Mouse (Mus musculus) heart, postnatal 14 days (tissue): ENCODE data around the gene Cfd. TPM values are rescaled to one million over a fixed set of nuclear protein-coding genes. Genes with fewer than 3 reads are reported as not detected.

Source experiments
- DNase-seq, 2 experiments: peaks; one replicate each; pipeline ENCODE4 v3.0.0; 2021 to 2022
- intact Hi-C: fragments of 180-260 bp; cut with DNase I; formaldehyde crosslinking; loops from one replicate; pipeline ENCODE4 v1.15.1; 2025
- total RNA-seq, 2 experiments: library from RNA; stranded (reverse); gene quantifications; 2 replicates each; pipeline ENCODE4 v1.2.3; 2021

Gene Cfd
- total RNA-seq, 2 experiments from 2014 or later, result 14.2 to 77.3 TPM

GRCm38 (mm10) chr10:79914948-79915596, 24.4 kb downstream of the Cfd start:
- DNase-seq, result no peak
- intact Hi-C loops, result no loop called here

DNA sequence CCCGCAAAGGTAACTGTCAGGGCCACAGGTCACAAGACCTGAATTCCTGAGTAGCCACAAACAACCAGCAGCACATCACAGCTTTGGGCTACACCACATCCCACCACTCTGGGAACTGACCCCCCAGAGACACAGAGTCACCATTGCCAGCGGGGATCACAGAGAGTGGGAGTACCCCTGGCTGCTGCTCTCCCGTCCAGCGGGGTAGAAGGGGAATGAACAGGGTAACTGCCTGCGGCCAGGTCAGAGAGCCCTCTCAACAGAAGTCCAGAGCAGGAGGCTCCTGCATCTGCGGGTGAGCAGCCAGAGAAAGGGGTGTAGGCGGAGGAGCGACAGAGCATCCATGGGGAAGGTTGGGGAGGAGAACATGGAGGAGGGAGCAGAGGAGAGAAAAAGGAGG, 25.4 kb downstream of the Cfd start:
- peak in 1 of 2 experiments; percentile 25 for DNase-seq
- intact Hi-C loops, result no loop called here

GRCm38 (mm10) chr10:79916808-79917531, 26.3 kb downstream of the Cfd start, which contains the start of gene Kiss1r:
Kiss1r (plus strand) TSS chr10:79916971.
- intact Hi-C loops, result no loop called here
- DNase-seq, result peak; percentile 90 to 94

DNA sequence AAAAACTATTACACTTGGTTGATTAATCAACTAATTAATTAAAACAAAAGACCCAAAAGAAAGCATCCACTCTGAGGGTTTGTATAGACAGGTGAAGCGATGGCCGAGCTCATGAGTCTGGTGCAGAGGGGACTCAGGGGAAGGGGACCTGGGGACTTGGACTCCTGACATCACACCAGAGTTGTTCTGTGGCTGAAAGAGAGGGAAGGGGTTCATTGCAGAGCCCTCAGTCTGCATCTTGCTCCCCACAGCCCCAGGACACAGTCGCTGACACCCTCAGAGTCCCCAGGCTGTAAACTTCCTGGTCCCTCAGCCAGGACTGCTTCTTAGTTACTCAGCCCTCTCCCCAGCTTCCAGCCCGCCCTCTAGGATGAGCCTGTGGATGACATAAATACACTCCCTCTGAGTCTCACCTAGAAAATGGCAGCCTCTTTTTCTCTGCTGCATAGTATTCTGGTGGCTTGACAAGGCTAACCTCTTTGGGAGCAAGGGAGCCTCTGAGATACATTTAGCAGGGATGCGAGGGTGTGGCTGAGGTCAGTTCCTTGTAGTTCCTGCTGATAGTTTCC, 27.0 kb downstream of the Cfd start:
- intact Hi-C loops, result no loop called here
- DNase-seq, result no peak

DNA sequence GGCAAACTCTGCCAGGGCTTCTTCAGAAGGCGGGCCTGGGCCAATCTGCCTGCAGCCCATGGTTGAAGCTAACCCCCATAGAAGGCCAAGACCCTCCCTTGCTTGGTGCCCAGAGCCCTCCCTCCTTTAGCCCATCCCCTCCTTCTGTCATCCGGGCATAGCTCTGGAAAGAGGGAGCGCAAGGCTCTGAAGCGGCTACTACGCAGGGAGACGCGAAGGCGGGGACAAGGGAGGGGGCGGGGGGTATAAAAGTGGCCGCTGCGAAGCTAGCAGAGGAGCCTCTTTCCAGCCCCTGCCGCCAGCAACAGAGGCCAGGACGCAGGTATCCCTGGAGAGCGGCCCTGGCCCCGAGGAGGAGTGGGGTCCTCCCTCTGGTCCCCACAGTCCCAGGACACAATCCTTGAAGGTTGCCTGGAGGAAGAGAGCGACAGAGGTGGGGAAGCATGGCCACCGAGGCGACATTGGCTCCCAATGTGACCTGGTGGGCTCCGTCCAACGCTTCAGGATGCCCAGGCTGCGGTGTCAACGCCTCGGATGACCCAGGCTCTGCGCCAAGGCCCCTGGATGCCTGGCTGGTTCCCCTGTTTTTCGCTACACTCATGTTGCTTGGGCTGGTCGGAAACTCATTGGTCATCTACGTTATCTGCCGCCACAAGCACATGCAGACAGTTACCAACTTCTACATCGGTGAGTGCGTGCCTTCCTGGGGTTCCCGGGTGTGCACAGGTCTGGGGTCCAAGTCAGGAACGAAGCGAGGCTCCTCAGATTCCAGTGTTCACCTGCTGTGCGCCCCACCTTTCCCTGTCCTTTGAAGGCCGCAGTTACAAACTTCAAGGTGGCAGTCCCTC, 27.8 kb downstream of the Cfd start:
- DNase-seq, result peak in 1 of 2 experiments; percentile 37
- intact Hi-C loops, result no loop called here

DNA sequence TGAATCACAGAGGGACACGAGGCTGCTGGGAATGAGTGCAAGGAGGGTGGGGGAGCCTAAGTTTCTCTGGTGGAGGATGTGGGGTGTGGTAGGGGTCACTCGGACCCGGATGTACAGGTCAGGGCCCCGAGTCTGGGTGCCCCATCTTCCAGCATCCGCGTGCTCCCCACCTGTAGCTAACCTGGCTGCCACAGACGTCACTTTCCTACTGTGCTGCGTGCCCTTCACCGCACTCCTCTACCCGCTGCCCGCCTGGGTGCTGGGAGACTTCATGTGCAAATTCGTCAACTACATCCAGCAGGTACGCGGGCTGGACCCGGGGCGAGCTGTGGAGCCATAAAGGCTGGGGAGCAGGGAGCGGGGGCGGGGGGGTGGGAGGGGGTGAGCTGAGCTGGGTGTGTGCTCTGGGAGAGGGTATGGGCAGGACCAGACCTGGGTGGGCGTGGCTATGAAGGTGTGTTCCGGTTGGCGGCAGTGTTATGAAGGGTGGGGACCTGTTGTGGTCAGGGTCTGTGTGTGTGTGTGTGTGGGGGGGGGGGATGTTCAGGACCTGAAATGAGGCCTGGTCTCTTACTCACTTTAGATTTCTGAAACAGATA, 28.7 kb downstream of the Cfd start:
- intact Hi-C loops, result no loop called here
- no peak for DNase-seq

DNA sequence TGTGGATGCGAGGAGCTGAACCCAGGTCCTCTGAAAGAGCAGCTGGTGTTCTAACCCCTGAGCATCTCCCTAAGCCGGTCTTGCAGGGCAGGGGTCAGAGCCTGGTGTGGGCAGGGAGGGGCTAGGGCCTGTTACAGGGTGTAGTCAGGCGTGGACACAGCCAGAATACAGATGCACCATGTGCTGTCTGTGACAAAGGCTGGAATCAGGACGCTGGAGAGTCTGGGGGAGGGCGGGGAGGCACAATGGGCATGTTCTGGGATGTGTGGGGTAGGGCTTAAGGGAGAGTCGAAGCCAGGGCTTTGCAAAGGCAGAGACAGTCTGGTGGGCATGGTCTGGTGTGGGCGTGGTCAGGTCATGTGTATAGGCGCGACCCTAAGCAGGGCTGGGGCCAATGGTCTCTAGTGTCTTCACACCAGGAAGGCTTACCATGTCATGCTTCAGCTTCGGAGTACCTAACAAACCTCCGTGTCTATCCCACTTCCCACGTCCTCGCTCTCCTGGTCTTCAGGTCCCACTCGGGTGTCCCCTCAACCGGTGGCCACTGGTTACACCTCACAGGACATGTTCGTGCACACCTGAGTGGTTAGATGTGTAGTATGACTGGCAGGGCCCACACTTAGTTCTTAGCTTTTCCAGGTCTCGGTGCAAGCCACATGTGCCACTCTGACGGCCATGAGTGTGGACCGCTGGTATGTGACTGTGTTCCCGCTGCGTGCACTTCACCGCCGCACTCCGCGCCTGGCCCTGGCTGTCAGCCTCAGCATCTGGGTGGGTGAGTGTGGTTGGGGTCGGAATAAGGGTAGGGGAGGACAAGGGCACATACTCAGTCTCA, 29.6 kb downstream of the Cfd start:
- DNase-seq, result no peak
- intact Hi-C loops, result no loop called here

- intact Hi-C loops, result no loop called here
- DNase-seq, result no peak
Observed at GRCm38 (mm10) chr10:79920958-79921535, 30.4 kb downstream of the Cfd start, which contains the start of gene R3hdm4. R3hdm4 (minus strand) TSS chr10:79921208.

DNA sequence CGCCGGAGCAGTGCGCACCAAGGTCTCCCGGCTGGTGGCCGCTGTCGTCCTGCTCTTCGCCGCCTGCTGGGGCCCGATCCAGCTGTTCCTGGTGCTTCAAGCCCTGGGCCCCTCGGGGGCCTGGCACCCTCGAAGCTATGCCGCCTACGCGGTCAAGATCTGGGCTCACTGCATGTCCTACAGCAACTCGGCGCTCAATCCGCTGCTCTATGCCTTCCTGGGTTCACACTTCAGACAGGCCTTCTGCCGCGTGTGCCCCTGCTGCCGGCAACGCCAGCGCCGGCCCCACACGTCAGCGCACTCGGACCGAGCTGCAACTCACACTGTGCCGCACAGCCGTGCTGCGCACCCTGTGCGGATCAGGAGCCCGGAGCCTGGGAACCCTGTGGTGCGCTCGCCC, 30.9 kb downstream of the Cfd start:
- DNase-seq, result peak in 1 of 2 experiments; percentile 26
- intact Hi-C loops, result no loop called here

- intact Hi-C loops, result loop anchor here (1.0 kb wide), 3 partner anchors 33 to 90 kb away; no protein-coding TSS in a partner anchor
Observed at GRCm38 (mm10) chr10:79924998-79925784, 34.5 kb downstream of the Cfd start.

GRCm38 (mm10) chr10:79925785-79926490, 35.3 kb downstream of the Cfd start:
- no peak for DNase-seq
- intact Hi-C loops, result loop anchor here (1.0 kb wide), 3 partner anchors 32 to 91 kb away; no protein-coding TSS in a partner anchor

More at GRCm38 (mm10) chr10:79924998-79925784, 34.5 kb downstream of the Cfd start:
- DNase-seq, result peak; percentile 95 to 97

DNA sequence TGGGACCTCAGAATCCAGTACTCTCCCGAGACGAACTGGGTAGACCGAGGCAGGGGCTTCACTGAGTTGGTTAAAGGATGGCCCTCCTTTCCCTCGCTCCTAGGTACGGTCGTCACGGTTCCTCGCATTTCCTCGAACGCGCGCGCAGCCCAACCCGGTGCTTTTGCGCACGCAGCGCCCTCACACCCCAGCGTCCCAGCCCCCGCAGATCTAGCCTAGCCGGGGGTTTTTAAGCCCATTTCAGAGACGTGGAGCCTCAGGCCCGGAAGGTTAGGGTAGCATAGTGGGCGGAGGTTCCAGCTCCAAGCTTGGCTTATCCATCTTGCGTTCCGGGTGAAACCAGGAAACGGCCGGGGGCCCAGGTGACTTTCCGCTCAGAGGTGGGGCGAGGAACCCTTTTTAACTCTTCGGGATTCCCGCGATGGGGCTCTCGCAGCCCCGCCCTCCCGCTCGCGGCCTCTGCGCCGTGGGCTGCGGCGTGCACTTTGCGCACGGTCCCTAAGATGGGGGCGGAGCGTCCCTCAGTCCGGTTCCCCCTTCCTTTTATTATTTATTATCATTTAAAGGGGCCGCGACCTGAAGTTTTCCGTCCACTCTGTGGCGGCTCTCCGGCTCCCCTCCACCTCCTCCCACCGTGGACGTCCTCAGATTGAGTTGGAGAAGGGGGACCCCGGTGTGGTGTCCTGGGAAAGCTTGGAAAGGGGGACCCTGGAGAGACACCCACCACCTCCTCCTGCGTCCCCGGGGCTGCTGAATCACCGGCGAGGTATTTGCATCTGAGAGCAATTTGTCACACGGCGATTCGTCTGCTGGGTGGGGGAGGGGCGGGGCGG, 36.1 kb downstream of the Cfd start, which contains the start of gene Arid3a:
Arid3a (plus strand) TSS at position 553 of the 833 bp plus-strand sequence.
- intact Hi-C loops, result no loop called here
- peak; percentile 89 to 93 for DNase-seq

- peak; percentile 55 to 57 for DNase-seq
- intact Hi-C loops, result no loop called here
Observed at GRCm38 (mm10) chr10:79927324-79928029, 36.8 kb downstream of the Cfd start.

GRCm38 (mm10) chr10:79928030-79928694, 37.5 kb downstream of the Cfd start:
- no peak for DNase-seq
- intact Hi-C loops, result no loop called here
